Mouse (Mus musculus) gastrocnemius, adult 18-20 months (tissue): ENCODE results near the gene Peak1. TPM values are rescaled to one million over a fixed set of nuclear protein-coding genes. Genes with fewer than 3 reads are reported as not detected.
A peak's percentile ranks its signal among the peaks of the same experiment; 100 is the strongest.

ENCODE experiments used
- DNase-seq: peaks from one replicate; pipeline ENCODE4 v3.0.0; 2021; ENCODE audit warnings: low spot score
- total RNA-seq, 2 experiments: library from RNA; stranded (reverse); gene quantifications; 2 replicates each; pipeline ENCODE4 v1.2.3; 2021

The Peak1 gene
- total RNA-seq, 2 experiments from 2014 or later, result 12.4 to 14.2 TPM

- peak; percentile 17 for DNase-seq
These were observed 93.1 kb downstream of the Peak1 start for GRCm38 (mm10) chr9:56324576-56325355.

GRCm38 (mm10) chr9:56321291-56321690 is 96.6 kb downstream of the Peak1 start:
- DNase-seq, result no peak

- no peak for DNase-seq
These were observed 103.5 kb downstream of the Peak1 start for GRCm38 (mm10) chr9:56314326-56314725.

- no peak for DNase-seq
These were observed 108.8 kb downstream of the Peak1 start for GRCm38 (mm10) chr9:56309079-56309478.

- no peak for DNase-seq
These were observed 113.3 kb downstream of the Peak1 start for GRCm38 (mm10) chr9:56304526-56304925.

- DNase-seq, result no peak
These were observed 114.9 kb downstream of the Peak1 start for GRCm38 (mm10) chr9:56302921-56303465.

GRCm38 (mm10) chr9:56290019-56290418 is 127.8 kb downstream of the Peak1 start:
- DNase-seq, result no peak

GRCm38 (mm10) chr9:56282481-56282880 is 135.4 kb downstream of the Peak1 start:
- DNase-seq, result no peak

GRCm38 (mm10) chr9:56273576-56273975 is 144.3 kb downstream of the Peak1 start:
- no peak for DNase-seq

GRCm38 (mm10) chr9:56272247-56272598 is 145.6 kb downstream of the Peak1 start:
- no peak for DNase-seq

- DNase-seq, result no peak
These were observed 146.3 kb downstream of the Peak1 start for GRCm38 (mm10) chr9:56271326-56272246.

GRCm38 (mm10) chr9:56269101-56269500 is 148.8 kb downstream of the Peak1 start:
- DNase-seq, result no peak

GRCm38 (mm10) chr9:56266200-56266815 is 151.6 kb downstream of the Peak1 start:
- DNase-seq, result no peak

- DNase-seq, result no peak
These were observed 152.2 kb downstream of the Peak1 start for GRCm38 (mm10) chr9:56265460-56266199.

- no peak for DNase-seq
These were observed 152.9 kb downstream of the Peak1 start for GRCm38 (mm10) chr9:56265022-56265360.

GRCm38 (mm10) chr9:56264308-56265021 is 153.4 kb downstream of the Peak1 start:
- peak; percentile 40 for DNase-seq

GRCm38 (mm10) chr9:56263055-56263454 is 154.8 kb downstream of the Peak1 start:
- no peak for DNase-seq

- DNase-seq, result no peak
These were observed 157.3 kb downstream of the Peak1 start for GRCm38 (mm10) chr9:56260495-56261136.

GRCm38 (mm10) chr9:56259790-56260494 is 157.9 kb downstream of the Peak1 start:
- DNase-seq, result peak; percentile 43
